Mouse (Mus musculus) common myeloid progenitor, adult 5-6 weeks (primary cell): Measurements from ENCODE around the gene Iqsec2. TPM values are rescaled to one million over a fixed set of nuclear protein-coding genes. Genes with fewer than 3 reads are reported as not detected.
"Not testable (repeated sequence)": the region's sequence is repeated elsewhere in the genome, so short reads cannot be mapped to it uniquely, and the experiment has no call there.

Source experiments
- ATAC-seq: replicated peaks from 2 replicates; pipeline ENCODE4 v1.8.0; 2016; ENCODE audit warnings: low read depth, mild to moderate bottlenecking, moderate TSS enrichment, inconsistent platforms; ENCODE audit not compliant: poor library complexity, severe bottlenecking
- total RNA-seq: library from RNA; stranded (forward); fragments of 200-1000, 187-1606 nt; gene quantifications from 2 replicates; pipeline ENCODE4 v1.2.3, GENCODE M21; 2017

Iqsec2 gene
- total RNA-seq, 1 experiment from 2014 or later: 3.7 TPM

- ATAC-seq: no peak
Measured at GRCm38 (mm10) chrX:152235758-152236157, 91.7 kb downstream of the Iqsec2 start.

DNA sequence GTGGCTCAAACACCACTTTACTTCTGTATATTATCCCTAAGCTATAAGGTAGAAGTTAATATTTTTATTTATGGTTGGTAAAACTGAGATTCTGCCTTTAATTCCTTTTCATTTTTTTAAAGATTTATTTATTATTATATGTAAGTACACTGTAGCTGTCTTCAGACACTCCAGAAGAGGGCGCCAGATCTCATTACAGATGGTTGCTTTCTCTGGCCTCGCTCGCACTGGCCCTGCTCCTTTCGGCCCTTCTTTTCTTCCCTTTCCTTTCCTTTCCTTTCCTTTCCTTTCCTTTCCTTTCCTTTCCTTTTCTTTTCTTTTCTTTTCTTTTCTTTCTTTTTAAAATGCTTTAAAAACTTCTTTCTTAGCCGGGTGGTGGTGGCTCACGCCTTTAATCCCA is 99.1 kb downstream of the Iqsec2 start:
- not testable (repeated sequence) for ATAC-seq

DNA sequence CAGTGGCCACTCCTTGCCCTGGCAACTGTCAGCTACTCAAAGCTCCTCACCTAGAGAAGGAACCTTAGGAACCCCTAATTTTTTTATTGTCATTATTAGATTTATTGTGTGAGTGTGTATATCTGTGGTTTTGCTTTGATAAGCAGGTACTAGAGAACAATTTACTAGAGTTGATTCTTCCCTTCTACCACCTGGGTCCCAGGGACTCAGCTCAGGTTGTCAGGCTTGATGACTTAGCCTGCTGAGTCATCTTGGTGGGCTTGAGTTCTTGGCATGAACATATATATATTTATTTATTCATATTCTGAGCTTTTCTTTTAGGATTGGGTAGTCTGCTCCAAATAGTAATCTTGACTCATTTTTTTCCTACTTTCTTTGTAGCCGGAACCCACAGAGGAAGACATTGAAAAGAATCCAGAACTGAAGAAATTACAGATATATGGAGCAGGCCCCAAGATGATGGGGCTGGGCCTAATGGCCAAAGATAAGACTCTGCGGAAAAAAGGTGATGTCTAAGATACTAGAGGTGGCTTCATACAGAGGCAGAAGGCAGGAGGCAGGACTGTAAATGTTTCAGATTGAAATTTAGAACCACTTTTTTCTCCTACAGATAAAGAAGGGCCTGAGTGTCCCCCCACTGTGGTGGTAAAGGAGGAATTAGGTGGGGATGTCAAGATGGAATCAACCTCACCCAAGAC is 100.6 kb downstream of the Iqsec2 start:
- no peak for ATAC-seq

DNA sequence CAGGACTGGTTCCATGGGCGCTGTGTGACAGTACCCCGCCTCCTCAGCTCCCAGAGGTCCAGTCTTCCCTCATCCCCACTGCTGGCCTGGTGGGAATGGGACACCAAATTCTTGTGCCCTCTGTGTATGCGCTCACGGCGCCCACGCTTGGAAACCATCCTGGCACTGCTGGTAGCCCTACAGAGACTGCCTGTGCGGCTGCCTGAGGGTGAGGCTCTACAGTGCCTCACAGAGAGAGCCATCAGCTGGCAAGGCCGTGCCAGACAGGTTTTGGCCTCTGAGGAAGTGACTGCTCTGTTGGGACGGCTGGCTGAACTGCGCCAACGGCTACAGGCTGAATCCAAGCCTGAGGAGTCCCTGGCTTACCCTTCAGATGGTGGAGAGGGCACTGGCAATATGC is 127.1 kb downstream of the Iqsec2 start:
- ATAC-seq: no peak

Other genes with a start within 250 kb of the Iqsec2 start
- gene Hsd17b10, start 142.4 kb upstream of the Iqsec2 start, total RNA-seq: 84.8 and 85.6 TPM in 2 replicates
- 1.2 and 1.6 TPM in 2 replicates for gene Ribc1, start 128.0 kb upstream of the Iqsec2 start, total RNA-seq
- 293 and 367 TPM in 2 replicates for gene Smc1a, start 127.8 kb upstream of the Iqsec2 start, total RNA-seq
- gene Kdm5c, start 88.8 kb downstream of the Iqsec2 start, total RNA-seq: 39.6 and 59.4 TPM in 2 replicates
- 5.3 and 11.5 TPM in 2 replicates for gene Kantr, start 183.2 kb downstream of the Iqsec2 start, total RNA-seq
- 17.0 and 19.6 TPM in 2 replicates for gene Tspyl2, start 198.2 kb downstream of the Iqsec2 start, total RNA-seq
- gene Gpr173, start 224.4 kb downstream of the Iqsec2 start, total RNA-seq: not detected in 2 replicates